Mouse (Mus musculus) c-Kit-positive CD71-negative TER-119-negative erythroid progenitor cells, embryonic 14.5 days (primary cell): ENCODE results near the gene Aph1a.
"Not testable (repeated sequence)": the region's sequence is repeated elsewhere in the genome, so short reads cannot be mapped to it uniquely, and the experiment has no call there.

Source experiments
- DNase-seq: peaks from one replicate; pipeline ENCODE4 v3.0.0-alpha.2; 2013; ENCODE audit warnings: low read depth

Aph1a gene

DNA sequence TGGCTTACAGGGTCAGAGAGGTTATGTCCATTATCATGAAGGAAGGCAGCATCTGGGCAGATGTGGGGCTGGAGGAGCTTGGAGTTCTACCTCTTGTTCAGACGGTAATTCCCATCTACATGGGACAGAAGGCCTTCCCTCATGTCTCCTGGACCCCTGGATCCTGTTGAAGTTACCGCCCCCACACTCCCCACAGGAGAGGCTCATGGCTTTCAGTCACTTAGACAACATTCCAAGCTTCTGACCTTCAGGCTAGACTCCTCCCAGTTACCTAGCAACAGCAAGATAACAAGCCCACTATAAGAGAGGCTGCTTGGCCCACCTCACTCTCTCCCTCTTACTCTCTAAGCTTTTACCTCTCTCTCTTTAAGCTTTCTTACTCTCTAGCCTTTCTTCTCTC is 26.8 kb downstream of the Aph1a start:
- not testable (repeated sequence) for DNase-seq

GRCm38 (mm10) chr3:95923429-95923828 is 29.7 kb downstream of the Aph1a start:
- not testable (repeated sequence) for DNase-seq

GRCm38 (mm10) chr3:95924185-95924584 is 30.4 kb downstream of the Aph1a start:
- no peak for DNase-seq

DNA sequence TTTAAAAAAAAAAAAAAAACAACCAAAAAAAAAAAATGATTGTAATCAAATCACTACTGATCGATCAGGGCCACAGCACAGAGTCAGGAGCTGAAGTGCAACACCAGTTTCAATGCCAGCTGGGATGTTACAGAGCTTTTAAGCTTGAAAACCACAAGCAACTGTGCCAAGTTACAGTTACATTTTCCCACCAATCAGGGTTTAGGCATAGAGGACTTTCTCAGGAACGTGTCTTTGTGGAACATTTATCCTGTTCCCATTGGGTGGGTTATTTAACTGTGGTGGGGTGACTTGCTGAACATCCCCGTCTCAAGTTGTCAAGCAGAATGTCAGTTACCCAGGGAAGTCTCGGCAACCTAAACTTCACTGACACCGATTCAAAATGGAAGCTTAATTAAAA is 31.3 kb downstream of the Aph1a start:
- DNase-seq, result no peak

- no peak for DNase-seq
Observed at GRCm38 (mm10) chr3:95928261-95928657, 34.5 kb downstream of the Aph1a start.

DNA sequence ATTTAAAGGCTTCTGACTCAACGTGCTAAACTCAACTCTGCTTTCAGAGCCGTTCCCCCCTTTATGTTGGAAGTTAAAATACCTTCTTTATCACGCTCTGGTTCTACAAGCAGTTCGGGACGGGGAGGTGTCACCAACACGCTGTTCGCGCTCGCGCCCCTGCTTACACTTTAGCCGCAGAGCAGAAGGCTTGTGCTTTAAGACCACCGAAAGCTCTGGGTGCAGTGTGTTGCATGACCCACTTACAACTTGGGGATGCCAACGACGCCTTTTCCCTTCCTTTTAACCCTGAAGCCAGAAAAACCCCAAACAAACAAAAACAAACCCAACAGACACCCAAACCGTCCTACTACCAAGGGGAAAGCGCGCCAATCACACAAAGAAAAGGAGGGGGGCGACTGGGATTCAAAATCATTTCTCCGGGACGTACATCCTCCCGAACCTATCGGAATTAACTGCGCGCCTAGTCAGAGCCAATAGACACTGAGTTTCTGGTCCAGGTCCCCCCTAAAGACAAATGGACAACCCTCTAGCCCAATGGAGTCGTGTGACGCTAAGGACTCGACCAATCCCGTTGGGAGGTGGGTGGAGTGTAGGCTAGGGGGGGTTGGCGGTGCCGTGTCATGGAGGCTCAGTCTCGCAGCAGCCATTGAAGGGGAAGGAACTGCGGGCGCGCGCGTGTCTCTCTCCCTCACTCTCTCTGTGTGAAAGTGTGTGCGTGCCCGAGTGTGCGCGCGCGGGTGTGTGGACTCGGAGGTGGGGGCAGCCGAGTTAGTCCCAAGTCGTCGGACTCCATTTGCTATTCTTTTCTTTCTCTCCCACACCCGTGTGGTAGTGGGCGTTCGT is 35.1 kb downstream of the Aph1a start, which contains the start of gene Anp32e:
Gene Anp32e (plus strand): TSS at position 589 of the 846 bp plus-strand sequence.
- DNase-seq, result peak; percentile 98

DNA sequence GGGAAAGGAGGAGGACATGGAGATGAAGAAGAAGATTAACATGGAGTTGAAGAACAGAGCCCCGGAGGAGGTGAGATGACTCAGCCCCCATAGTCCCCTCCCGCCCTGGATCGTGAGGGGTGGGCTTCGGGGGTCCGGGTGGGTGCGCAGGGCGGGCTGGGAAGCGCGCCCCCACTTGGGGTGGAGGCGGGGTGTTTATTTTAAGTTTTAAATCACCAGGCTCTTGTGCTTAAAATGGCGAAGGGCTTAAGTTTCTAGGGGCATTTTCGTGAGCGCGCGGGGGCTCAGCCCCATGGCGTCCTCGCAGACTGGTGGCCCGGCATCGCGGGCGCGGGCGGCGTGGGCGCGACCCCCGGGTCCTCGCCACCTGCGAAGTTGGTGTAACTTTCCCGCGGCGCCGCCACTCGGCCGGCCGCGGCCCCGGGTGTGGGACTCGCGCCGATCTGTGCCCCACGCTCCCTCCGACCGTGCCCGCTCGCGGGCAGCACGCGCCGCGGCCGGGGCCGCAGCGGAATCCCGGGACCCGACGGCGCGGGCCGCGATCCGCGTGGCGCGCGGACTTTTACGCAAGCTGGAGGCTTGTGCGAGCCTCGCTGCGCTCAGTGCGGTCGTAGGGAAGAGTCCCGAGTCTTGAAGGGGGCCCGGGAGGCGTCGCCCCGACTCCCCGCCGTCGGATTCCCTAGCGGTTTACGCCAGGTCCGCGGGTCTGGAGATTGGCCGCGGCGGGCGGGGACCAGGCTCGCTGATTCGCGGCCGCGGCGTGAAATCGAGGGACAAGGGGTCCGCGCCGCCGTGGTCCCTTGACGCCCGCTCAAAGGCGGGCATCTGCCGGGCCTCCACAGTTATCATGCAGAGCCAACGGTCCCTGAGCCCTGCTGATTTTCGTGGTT is 36.1 kb downstream of the Aph1a start:
- DNase-seq, result no peak

DNA sequence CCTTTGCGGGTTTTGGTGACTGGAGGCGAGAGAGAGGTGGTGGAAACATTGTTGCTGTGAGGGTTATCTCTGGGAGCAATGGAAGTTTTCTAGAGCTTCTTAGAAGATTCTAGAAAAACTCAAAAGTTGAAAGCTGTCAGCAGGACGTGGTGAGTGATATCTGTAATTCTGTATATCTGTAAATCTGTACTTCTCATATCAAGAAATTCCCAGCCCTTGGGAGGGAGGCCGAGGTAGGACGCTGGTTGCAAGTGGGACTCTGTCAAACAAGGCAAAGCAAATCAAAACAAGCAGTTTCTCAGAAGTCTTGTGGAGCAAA is 36.7 kb downstream of the Aph1a start:
- no peak for DNase-seq

DNA sequence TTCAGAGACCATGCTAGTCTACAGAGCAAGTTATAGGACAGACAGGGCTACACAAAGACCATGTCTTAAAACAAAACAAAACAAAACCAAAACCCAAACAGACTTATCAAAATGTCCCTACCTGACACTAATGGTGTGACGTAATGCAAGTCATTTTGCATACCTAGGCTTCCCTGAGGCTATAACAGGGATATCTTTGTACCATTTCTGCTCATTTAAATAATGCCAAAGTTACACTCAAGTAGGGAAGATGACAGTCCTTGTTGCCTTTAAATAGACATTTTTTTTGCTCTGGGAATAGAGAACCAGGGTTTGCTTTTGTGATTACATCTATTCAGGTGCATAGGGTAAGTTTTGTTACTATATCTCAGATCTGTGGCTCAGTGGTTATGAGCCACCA is 37.7 kb downstream of the Aph1a start:
- DNase-seq, result no peak

- DNase-seq, result no peak
Observed at GRCm38 (mm10) chr3:95932157-95932556, 38.4 kb downstream of the Aph1a start.

DNA sequence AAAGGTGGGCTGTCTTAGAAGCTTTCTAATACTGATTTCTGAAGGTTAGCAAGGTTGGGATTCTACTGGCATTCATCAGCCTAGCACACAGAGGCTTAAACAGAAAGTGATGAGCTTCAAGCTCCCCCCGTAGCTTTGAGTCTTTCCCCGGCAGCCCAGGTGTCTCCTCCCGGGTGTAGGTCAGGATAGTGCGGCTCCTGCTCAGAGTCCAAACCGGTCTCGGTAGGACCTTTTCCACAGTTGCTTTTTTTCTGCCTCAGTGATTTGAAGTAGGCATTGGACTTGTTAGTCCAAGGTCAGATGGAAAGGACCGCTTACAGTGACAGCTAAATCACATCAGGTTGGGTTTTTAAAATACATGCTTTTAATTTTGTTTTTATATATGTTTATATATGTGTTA is 38.8 kb downstream of the Aph1a start:
- DNase-seq, result no peak

- no peak for DNase-seq
Observed at GRCm38 (mm10) chr3:95933111-95933750, 39.5 kb downstream of the Aph1a start.

- DNase-seq, result no peak
Observed at GRCm38 (mm10) chr3:95934448-95934847, 40.7 kb downstream of the Aph1a start.

DNA sequence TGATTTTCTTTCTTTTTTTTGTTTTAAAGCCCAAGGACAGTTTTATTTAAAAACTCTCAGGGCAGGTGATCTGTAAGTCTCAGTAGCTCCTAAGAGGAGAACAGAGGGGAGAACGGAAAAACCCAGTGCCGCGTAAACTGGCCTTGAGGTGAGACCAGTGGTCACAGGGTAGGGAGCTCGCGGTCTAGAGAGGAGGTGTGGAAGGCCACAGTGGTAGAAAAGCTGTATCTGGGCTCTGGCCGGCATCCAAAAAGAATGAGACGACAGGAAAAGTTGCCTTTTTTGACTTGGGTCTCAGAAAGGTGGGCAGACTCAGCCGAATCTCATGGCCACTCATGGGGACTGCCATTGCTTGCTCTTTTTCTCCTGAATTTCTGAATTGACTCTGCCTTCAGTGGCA is 44.4 kb downstream of the Aph1a start:
- no peak for DNase-seq

DNA sequence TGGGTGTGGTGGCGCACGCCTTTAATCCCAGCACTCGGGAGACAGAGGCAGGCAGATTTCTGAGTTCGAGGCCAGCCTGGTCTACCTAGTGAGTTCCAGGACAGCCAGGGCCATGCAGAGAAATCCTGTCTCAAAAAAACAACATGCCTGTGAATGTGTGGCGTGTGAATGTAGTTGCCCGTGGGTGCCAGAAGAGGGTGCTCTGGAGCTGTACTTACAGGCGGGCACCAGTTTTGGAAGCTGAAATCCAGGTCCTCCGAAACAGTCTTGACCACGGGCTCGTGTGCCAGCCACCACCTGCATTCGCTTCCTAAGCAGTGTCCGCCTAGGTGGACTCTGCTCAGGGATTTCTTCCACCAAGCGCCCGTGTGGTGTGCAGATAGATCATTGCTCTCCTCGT is 45.1 kb downstream of the Aph1a start:
- DNase-seq, result no peak

GRCm38 (mm10) chr3:95942749-95943148 is 49.0 kb downstream of the Aph1a start:
- no peak for DNase-seq

- no peak for DNase-seq
Observed at GRCm38 (mm10) chr3:95943226-95943625, 49.5 kb downstream of the Aph1a start.

DNA sequence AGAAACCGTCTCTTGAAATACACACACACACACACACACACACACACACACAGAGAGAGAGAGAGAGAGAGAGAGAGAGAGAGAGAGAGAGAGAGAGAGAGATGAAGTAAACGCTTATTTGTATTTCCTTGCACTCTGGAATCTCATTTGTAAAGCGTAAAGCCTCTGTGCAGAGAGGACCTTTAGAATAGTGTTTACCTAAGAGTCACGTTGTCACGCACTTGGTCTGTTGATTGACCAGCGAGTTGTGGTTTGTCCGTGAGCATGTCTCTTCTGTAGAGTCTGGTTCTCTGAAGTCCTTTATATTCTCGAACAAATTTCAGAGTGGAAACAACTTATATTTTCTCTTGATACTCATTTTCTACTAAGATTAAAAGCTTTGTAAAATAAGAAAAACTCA is 51.0 kb downstream of the Aph1a start:
- DNase-seq, result no peak

DNA sequence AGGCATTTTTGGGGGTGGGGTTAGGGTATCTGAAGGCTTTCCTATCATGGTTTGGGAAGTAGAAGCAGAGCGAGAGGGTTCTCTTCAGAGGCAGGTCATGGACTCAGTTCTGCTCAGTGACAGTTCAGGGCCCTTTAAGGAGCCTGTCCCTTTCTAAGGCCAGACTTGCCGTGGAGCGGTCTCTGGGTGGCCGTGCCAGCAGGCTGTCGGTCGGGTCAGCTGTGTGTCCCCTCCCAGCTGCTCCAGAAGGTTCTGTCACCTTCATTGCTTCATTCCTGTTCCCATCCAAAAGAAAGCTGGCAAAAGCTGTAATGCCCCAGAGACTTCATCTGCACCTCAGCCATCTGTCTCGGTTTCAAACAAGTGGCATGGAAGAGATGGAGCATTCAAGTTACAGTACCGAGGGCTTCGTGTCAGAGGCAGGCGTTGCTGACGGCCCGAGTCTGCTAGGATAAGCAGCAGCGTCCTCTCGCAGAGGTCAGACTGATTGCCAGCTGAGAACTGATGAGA is 52.0 kb downstream of the Aph1a start:
- DNase-seq, result no peak
